ENCODE assay signal across 9 mouse cellular contexts in the genomic region with DNA sequence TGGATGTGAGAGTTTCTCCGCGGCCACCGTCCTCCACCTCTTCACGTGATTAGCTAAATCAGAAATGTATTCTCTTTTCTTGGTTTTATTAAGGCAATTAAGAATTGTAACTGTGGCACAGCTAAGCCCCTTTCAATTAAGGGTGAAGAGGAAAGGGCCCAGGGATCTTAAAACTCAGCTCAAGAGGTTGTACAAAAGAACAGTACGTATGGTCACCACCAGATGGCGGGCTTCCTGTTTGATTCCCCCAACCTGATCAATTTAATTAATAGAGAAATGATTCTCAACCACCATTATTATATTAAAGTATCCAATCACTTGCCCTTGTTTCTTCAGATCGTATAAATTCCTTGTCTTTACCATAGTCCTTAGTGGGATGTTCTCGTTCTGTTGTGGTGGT. TPM values are rescaled to one million over a fixed set of nuclear protein-coding genes. Genes with fewer than 3 reads are reported as not detected.
DNase-seq lines count a peak whose midpoint lies in the region; ATAC-seq and TF ChIP-seq lines count a peak whose summit lies in the region.
"Had no signal": no experiment of that assay in that cellular context is flagged by ENCODE, and none has a peak within 500 bp of the region (broad histone marks: within the 10 kb centered on the region; RNA-seq: fewer than 3 reads in every experiment).

No protein-coding gene starts in this region.

- no peak for TF ChIP-seq EP300 in stomach, postnatal 0 days (optimal IDR thresholded peaks at IDR 0.05)

- DNase-seq in heart, postnatal 14 days, result peak; percentile 21 to 47
- DNase-seq in heart, embryonic 10.5 days (ENCODE audit: low spot score), result no peak
- DNase-seq in right cerebral cortex, postnatal 14 days, result peak; percentile 47
- no peak for DNase-seq in right cerebral cortex, adult 18-20 months
- peak; percentile 80 to 81 for DNase-seq in cerebellum, postnatal 10 days
- DNase-seq in stomach, postnatal 0 days (ENCODE audit: low spot score), result no peak
- no peak for DNase-seq in frontal cortex, postnatal 14 days (ENCODE audit: low spot score in 2 of 2)
- no peak for DNase-seq in spleen, adult 12 weeks (ENCODE audit: low spot score)

- H3K27me3 ChIP-seq in heart, embryonic 10.5 days (ENCODE audit: insufficient read depth, poor library complexity, severe bottlenecking), result no peaks in the 10 kb centered on the region
- no peaks in the 10 kb centered on the region for H3K27me3 ChIP-seq in stomach, postnatal 0 days (ENCODE audit: control insufficient read depth, insufficient read depth, low read length)
- H3K27me3 ChIP-seq: heart, embryonic 15.5 days had no signal

- intact Hi-C loops in heart, postnatal 14 days (cut with DNase I), result loop anchor here (5.0 kb wide), 1 partner anchor 71 kb away; no protein-coding TSS in a partner anchor

- H3K4me3 ChIP-seq in heart, embryonic 10.5 days, result no peak overlapping the region
- H3K4me3 ChIP-seq in stomach, postnatal 0 days (ENCODE audit: low read depth, low read length), result no peak overlapping the region
- H3K4me3 ChIP-seq: heart, embryonic 15.5 days had no signal

- no peak overlapping the region for H3K27ac ChIP-seq in heart, embryonic 10.5 days
- H3K27ac ChIP-seq in stomach, postnatal 0 days (replicated peaks), result no peak overlapping the region
- H3K27ac ChIP-seq: heart, embryonic 15.5 days had no signal

- 40% methylated on average over 8 of the region's 8 CpGs for WGBS in heart, embryonic 10.5 days
- 39% methylated on average over 8 of the region's 8 CpGs for WGBS in stomach, postnatal 0 days

- no peaks in the 10 kb centered on the region for H3K9me3 ChIP-seq in heart, embryonic 10.5 days
- H3K9me3 ChIP-seq in stomach, postnatal 0 days (ENCODE audit: control insufficient read depth, low read length), result no peaks in the 10 kb centered on the region
- H3K9me3 ChIP-seq: heart, embryonic 15.5 days had no signal

- H3K36me3 ChIP-seq in heart, embryonic 10.5 days, result no peaks in the 10 kb centered on the region
- H3K36me3 ChIP-seq in stomach, postnatal 0 days (ENCODE audit: control insufficient read depth, insufficient read depth, low read length), result no peaks in the 10 kb centered on the region
- H3K36me3 ChIP-seq: heart, embryonic 15.5 days had no signal

- no peak overlapping the region for H3K9ac ChIP-seq in stomach, postnatal 0 days (ENCODE audit: low read length)
- H3K9ac ChIP-seq: heart, embryonic 15.5 days had no signal

- peaks cover 4% of the 10 kb centered on the region; the same call in 1 of the 2 replicates for H3K4me1 ChIP-seq in heart, embryonic 10.5 days
- no peaks in the 10 kb centered on the region for H3K4me1 ChIP-seq in stomach, postnatal 0 days (replicated peaks; ENCODE audit: control insufficient read depth, insufficient read depth)

- TF ChIP-seq CTCF in stomach, postnatal 0 days (IDR thresholded peaks at IDR 0.05; ENCODE audit: low read depth), result peak; percentile 70

- ATAC-seq in stomach, postnatal 0 days (ENCODE audit: low FRiP score, low TSS enrichment), result no peak

- no peak overlapping the region for H3K4me2 ChIP-seq in stomach, postnatal 0 days (replicated peaks; ENCODE audit: low read depth)
- H3K4me2 ChIP-seq: heart, embryonic 15.5 days had no signal

RNA-seq across cellular contexts. Expression of a gene that starts 36.7 kb away (rescaled TPM):
- total RNA-seq in heart, postnatal 14 days (2021), result 10 to 100 TPM; 23.4 to 32.5 TPM
- polyA plus RNA-seq in heart, embryonic 10.5 days (2016; fragmentation: Nextera tagmentation; extraction: Ambion mirVana), result 7.7 and 9.9 TPM in 2 replicates
- 3.4 and 3.5 TPM in 2 replicates for polyA plus RNA-seq in stomach, postnatal 0 days (2015; fragmentation: Nextera tagmentation; extraction: Ambion mirVana)

Comparison
In these comparisons a context has a peak if more than half of its experiments do, and no peak if none do; other contexts are left out.
1. DNase-seq: peak in heart, postnatal 14 days (2 of 2), right cerebral cortex, postnatal 14 days (single experiment) and cerebellum, postnatal 10 days (2 of 2); none in heart, embryonic 10.5 days (single experiment), right cerebral cortex, adult 18-20 months (single experiment), stomach, postnatal 0 days (single experiment), frontal cortex, postnatal 14 days (0 of 2) and spleen, adult 12 weeks (single experiment).